Mouse (Mus musculus) midbrain, postnatal 0 days (tissue): ENCODE results near the gene Ak3. TPM values are rescaled to one million over a fixed set of nuclear protein-coding genes. Genes with fewer than 3 reads are reported as not detected.

Source experiments
- ATAC-seq: fragments of 200-750 bp; cut with Nextera tagmentation; 2 replicates; pipeline ENCODE4 v1.8.0; 2017; ENCODE audit warnings: moderate number of reproducible peaks, mild to moderate bottlenecking, moderate TSS enrichment, moderate library complexity; ENCODE audit not compliant: low FRiP score
- DNase-seq: peaks from one replicate; pipeline ENCODE4 v3.0.0-alpha.2; 2015; ENCODE audit warnings: low spot score
- H3K27ac ChIP-seq: fragments of 300-500 bp; sonication (generic); 2 replicates; pipeline ENCODE4 v1.5.1; 2014; ENCODE audit warnings: low read depth, mild to moderate bottlenecking, low read length, mixed read lengths
- H3K27me3 ChIP-seq: fragments of 300-500 bp; sonication (generic); 2 replicates; pipeline ENCODE4 v1.6.1; 2014; ENCODE audit warnings: low read length, control low read depth, mixed read lengths; ENCODE audit not compliant: insufficient read depth
- H3K36me3 ChIP-seq: fragments of 300-500 bp; sonication (generic); 2 replicates; pipeline ENCODE4 v1.6.1; 2014; ENCODE audit warnings: low read length, control low read depth, mixed read lengths; ENCODE audit not compliant: insufficient read depth
- H3K4me1 ChIP-seq: fragments of 300-500 bp; sonication (generic); 2 replicates; pipeline ENCODE4 v1.6.1; 2014; ENCODE audit warnings: mild to moderate bottlenecking, control low read depth, antibody characterized with exemption, low read length, mixed read lengths; ENCODE audit not compliant: insufficient read depth
- H3K4me2 ChIP-seq: fragments of 300-500 bp; sonication (generic); 2 replicates; pipeline ENCODE4 v1.6.1; 2014; ENCODE audit warnings: low read depth, mild to moderate bottlenecking, low read length, mixed read lengths; ENCODE audit not compliant: poor library complexity, severe bottlenecking
- H3K4me3 ChIP-seq: fragments of 300-500 bp; sonication (generic); 2 replicates; pipeline ENCODE4 v1.5.1; 2014; ENCODE audit warnings: low read depth, mild to moderate bottlenecking, low read length, moderate library complexity
- H3K9ac ChIP-seq: fragments of 300-500 bp; sonication (generic); replicated peaks from 2 replicates; pipeline ENCODE4 v1.6.1; 2014; ENCODE audit warnings: mild to moderate bottlenecking, low read length, moderate library complexity, mixed read lengths; ENCODE audit not compliant: poor library complexity, severe bottlenecking
- H3K9me3 ChIP-seq: fragments of 300-500 bp; sonication (generic); 2 replicates; pipeline ENCODE4 v1.6.1; 2016; ENCODE audit warnings: low read length, control low read depth
- CTCF ChIP-seq: IDR thresholded peaks from 2 replicates; pipeline ENCODE4 v1.5.1; 2016; ENCODE audit warnings: antibody characterized with exemption, mild to moderate bottlenecking
- WGBS: fragments of 180-500 bp; shearing (Covaris S2); extraction: QIAGEN DNeasy Blood & Tissue Kit; methylation state at CpG from one replicate; pipeline ENCODE4 v1.1.7; 2014; 5-methylcytosine and 5-hydroxymethylcytosine counted together
- polyA plus RNA-seq: library from polyadenylated mRNA; unstranded; fragments of >200 nt; fragmentation: Nextera tagmentation; extraction: Ambion mirVana; gene quantifications from 2 replicates; pipeline ENCODE4 v1.2.1, GENCODE M21; 2015
- total RNA-seq: library from RNA; depleted of rRNA; stranded (reverse); fragments of >200 nt; gene quantifications from 2 replicates; pipeline ENCODE4 v1.2.3, GENCODE M21; 2014

Gene Ak3
- total and polyA plus RNA-seq, 2 experiments from 2014 or later: 69.0 to 75.4 TPM

GRCm38 (mm10) chr19:29064451-29065102 is 16.8 kb upstream of the Ak3 start:
- Histone ChIP-seq H3K4me1 (no peaks in the 10 kb centered on the region), H3K27ac (no peak overlapping the region), H3K4me3 (no peak overlapping the region), H3K9me3 (no peaks in the 10 kb centered on the region), H3K9ac (no peak overlapping the region), H3K27me3 (no peaks in the 10 kb centered on the region), H3K36me3 (no peaks in the 10 kb centered on the region), H3K4me2 (no peak overlapping the region)
- WGBS: 58% methylated on average over 9 of the region's 9 CpGs
- ATAC-seq (no peak), DNase-seq (no peak)
- peak; percentile 32 for TF ChIP-seq CTCF

GRCm38 (mm10) chr19:29063577-29064363 is 16.0 kb upstream of the Ak3 start:
- Histone ChIP-seq H3K9ac (no peak overlapping the region), H3K4me3 (no peak overlapping the region), H3K27me3 (no peaks in the 10 kb centered on the region), H3K36me3 (no peaks in the 10 kb centered on the region), H3K27ac (no peak overlapping the region), H3K4me2 (peak overlapping the region; percentile 38), H3K9me3 (no peaks in the 10 kb centered on the region), H3K4me1 (no peaks in the 10 kb centered on the region)
- ATAC-seq: peak; percentile 86
- WGBS: 16% methylated on average over 18 of the region's 18 CpGs
- peak; percentile 99 for TF ChIP-seq CTCF
- peak; percentile 95 for DNase-seq

GRCm38 (mm10) chr19:29063009-29063408 is 15.2 kb upstream of the Ak3 start:
- no peak overlapping the region for H3K4me3 ChIP-seq
- WGBS: 67% methylated on average over 5 of the region's 5 CpGs
- no peak for ATAC-seq

GRCm38 (mm10) chr19:29060299-29060698 is 12.5 kb upstream of the Ak3 start:
- no peaks in the 10 kb centered on the region for H3K27me3 ChIP-seq
- no peak for TF ChIP-seq CTCF
- no peaks in the 10 kb centered on the region for H3K36me3 ChIP-seq
- H3K4me1 ChIP-seq: no peaks in the 10 kb centered on the region
- no peaks in the 10 kb centered on the region for H3K9me3 ChIP-seq
- 13% methylated on average over 6 of the region's 6 CpGs for WGBS
- no peak overlapping the region for H3K9ac ChIP-seq
- DNase-seq (no peak), ATAC-seq (no peak)
- H3K4me3 ChIP-seq: no peak overlapping the region
- no peak overlapping the region for H3K27ac ChIP-seq
- H3K4me2 ChIP-seq: no peak overlapping the region

More at GRCm38 (mm10) chr19:29063009-29063408, 15.2 kb upstream of the Ak3 start:
- TF ChIP-seq CTCF: no peak
- no peak for DNase-seq
- Histone ChIP-seq H3K9ac (no peak overlapping the region), H3K36me3 (no peaks in the 10 kb centered on the region), H3K4me2 (no peak overlapping the region), H3K27me3 (no peaks in the 10 kb centered on the region), H3K4me1 (no peaks in the 10 kb centered on the region), H3K9me3 (no peaks in the 10 kb centered on the region), H3K27ac (no peak overlapping the region)

- ATAC-seq (no peak), DNase-seq (no peak)
- TF ChIP-seq CTCF: peak; percentile 34
- no peak overlapping the region for H3K9ac ChIP-seq
- H3K9me3 ChIP-seq: no peaks in the 10 kb centered on the region
- H3K27me3 ChIP-seq: no peaks in the 10 kb centered on the region
- H3K4me2 ChIP-seq: no peak overlapping the region
- H3K4me1 ChIP-seq: no peaks in the 10 kb centered on the region
- 86% methylated on average over 2 of the region's 2 CpGs for WGBS
- H3K4me3 ChIP-seq: no peak overlapping the region
- H3K36me3 ChIP-seq: no peaks in the 10 kb centered on the region
- H3K27ac ChIP-seq: no peak overlapping the region
Observed at GRCm38 (mm10) chr19:29059688-29060087, 11.9 kb upstream of the Ak3 start.

- no peak overlapping the region for H3K27ac ChIP-seq
- 92% methylated on average over 5 of the region's 5 CpGs for WGBS
- DNase-seq: no peak
- no peak overlapping the region for H3K9ac ChIP-seq
- H3K27me3 ChIP-seq: no peaks in the 10 kb centered on the region
- no peaks in the 10 kb centered on the region for H3K4me1 ChIP-seq
- no peak for ATAC-seq
- H3K4me2 ChIP-seq: no peak overlapping the region
- H3K36me3 ChIP-seq: no peaks in the 10 kb centered on the region
- no peaks in the 10 kb centered on the region for H3K9me3 ChIP-seq
- H3K4me3 ChIP-seq: no peak overlapping the region
- no peak for TF ChIP-seq CTCF
Observed at GRCm38 (mm10) chr19:29058741-29059140, 11.0 kb upstream of the Ak3 start.
